Mouse (Mus musculus) E14TG2a.4 (cell line): ENCODE measurements at regions not wholly inside any gene's neighbourhood (a gene's known extent, or its start where the extent isn't known, plus 50 kb on each side); places are given as distances from the start of the nearest gene placed in this dataset.

Experiments
- H3K27me3 ChIP-seq: 2 replicates; pipeline ENCODE4 v1.6.1; 2014; ENCODE audit warnings: low read length, control low read depth; ENCODE audit not compliant: insufficient read depth
- H3K36me3 ChIP-seq: 2 replicates; pipeline ENCODE4 v1.6.1; 2014; ENCODE audit warnings: low read length, control low read depth; ENCODE audit not compliant: insufficient read depth
- H3K4me1 ChIP-seq: replicated peaks from 2 replicates; pipeline ENCODE4 v1.6.1; 2014; ENCODE audit warnings: low read depth, low read length, control low read depth
- H3K4me3 ChIP-seq: replicated peaks from 2 replicates; pipeline ENCODE4 v1.5.1; 2014; ENCODE audit warnings: mild to moderate bottlenecking, low read length
- H3K9me3 ChIP-seq: 2 replicates; pipeline ENCODE4 v1.6.1; 2014; ENCODE audit warnings: low read length, control low read depth
- CTCF ChIP-seq: conservative IDR thresholded peaks from 2 replicates; pipeline ENCODE4 v1.5.1; 2014; ENCODE audit warnings: low read length
- NANOG ChIP-seq: IDR thresholded peaks from 2 replicates; pipeline ENCODE4 v1.6.1; 2014; ENCODE audit warnings: borderline replicate concordance, low read length, mixed read lengths
- POU5F1 ChIP-seq: IDR thresholded peaks from 2 replicates; pipeline ENCODE4 v1.6.1; 2014; ENCODE audit warnings: low read length, borderline replicate concordance

DNA sequence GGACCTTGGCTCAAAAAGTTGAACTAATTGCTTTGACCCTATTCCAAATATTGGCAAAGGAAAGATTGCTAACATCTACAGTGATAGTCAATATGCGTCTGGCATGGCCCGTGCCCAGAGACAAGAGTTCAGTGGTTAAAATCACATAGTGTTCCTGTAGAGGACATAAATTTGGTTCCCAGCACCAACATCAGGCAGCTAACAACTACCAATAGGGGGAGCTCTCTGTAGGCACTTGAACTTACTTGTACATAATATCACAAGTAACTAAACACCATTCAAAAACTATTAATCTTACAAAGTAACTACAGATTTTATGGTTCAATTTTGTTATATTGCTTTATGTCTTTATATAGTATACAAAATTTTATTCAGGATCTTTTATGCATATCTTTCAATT, 74.3 kb downstream of the Serpinb9g start:
- Histone ChIP-seq H3K9me3 (peaks cover 19% of the 10 kb centered on the region), H3K36me3 (no peaks in the 10 kb centered on the region), H3K27me3 (no peaks in the 10 kb centered on the region), H3K4me1 (no peaks in the 10 kb centered on the region), H3K4me3 (no peak overlapping the region)
- TF ChIP-seq POU5F1 (no peak), CTCF (peak; percentile 58)

DNA sequence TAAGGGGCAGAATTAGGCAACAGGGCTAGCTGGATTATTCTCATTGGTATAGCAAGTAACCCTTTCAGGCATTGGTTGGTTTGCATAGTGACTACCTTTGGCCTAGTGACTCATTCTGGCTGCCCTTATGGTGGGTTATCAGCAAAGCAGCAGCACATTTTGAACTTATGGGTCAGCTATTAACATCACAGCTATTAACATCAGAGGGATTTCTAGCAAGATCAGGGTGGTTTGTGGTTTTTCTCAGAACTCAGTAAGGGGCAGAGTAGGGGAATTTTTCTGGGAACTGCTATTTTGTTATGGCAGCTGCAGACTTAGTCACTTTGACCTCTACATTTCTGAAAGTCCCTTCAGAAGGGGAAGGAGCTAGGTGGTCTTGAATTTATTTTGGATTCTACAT, 75.1 kb downstream of the Serpinb9g start:
- peaks cover 27% of the 10 kb centered on the region for H3K9me3 ChIP-seq
- H3K4me1 ChIP-seq, result no peaks in the 10 kb centered on the region
- H3K27me3 ChIP-seq, result no peaks in the 10 kb centered on the region
- no peaks in the 10 kb centered on the region for H3K36me3 ChIP-seq
- no peak for TF ChIP-seq NANOG
- TF ChIP-seq POU5F1, result no peak
- no peak overlapping the region for H3K4me3 ChIP-seq

DNA sequence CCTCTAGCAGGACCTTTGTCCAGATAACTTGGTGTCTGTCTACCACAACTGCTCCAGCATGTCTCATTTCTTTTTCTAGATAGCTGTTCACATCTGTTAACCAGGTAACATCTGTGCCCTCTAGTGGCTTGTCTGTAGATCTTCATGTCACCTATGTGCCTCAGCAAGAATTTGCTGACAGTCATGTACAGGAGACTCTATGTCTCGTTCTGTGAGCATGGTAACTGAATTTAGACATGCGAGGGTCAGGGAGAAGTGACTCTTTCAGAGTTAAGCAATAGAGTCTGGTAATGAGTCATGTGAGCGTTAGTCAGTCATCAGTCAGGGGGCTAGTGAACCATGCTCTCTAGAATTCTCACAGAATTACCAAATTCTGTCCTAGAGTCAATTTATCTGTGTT, 77.0 kb downstream of the Serpinb9g start:
- no peak for TF ChIP-seq NANOG
- peak; percentile 17 for TF ChIP-seq CTCF
- no peak for TF ChIP-seq POU5F1

GRCm38 (mm10) chr13:33562928-33563327, 78.3 kb downstream of the Serpinb9g start:
- Histone ChIP-seq H3K27me3 (no peaks in the 10 kb centered on the region), H3K4me3 (no peak overlapping the region), H3K4me1 (no peaks in the 10 kb centered on the region), H3K9me3 (peaks cover 59% of the 10 kb centered on the region), H3K36me3 (no peaks in the 10 kb centered on the region)
- TF ChIP-seq POU5F1 (no peak), NANOG (peak; percentile 82; the same call in 1 of the 2 replicates)

More for the DNA sequence above, 77.0 kb downstream of the Serpinb9g start:
- Histone ChIP-seq H3K36me3 (no peaks in the 10 kb centered on the region), H3K9me3 (peaks cover 46% of the 10 kb centered on the region), H3K4me1 (no peaks in the 10 kb centered on the region), H3K4me3 (no peak overlapping the region), H3K27me3 (no peaks in the 10 kb centered on the region)

DNA sequence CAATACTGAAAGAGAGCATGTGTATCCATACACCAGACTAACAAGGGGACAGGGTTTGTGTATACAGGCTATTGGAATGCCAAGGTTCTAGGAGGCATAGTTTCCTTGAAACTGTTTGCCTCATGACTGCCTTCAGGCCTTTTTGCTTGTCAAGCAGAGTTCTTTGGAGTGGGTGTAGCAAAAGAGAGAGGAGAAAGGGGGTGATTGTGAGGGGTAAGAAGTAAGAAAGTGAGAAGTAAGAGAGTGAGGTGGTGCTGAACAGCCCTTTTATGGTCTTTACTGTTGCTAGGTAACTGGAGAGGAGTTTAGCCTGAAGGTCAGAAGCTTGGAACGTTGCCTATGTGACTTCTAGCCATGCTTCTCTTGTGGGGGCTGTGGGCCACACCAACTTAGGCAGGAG, 78.8 kb downstream of the Serpinb9g start:
- H3K4me3 ChIP-seq, result no peak overlapping the region
- TF ChIP-seq NANOG (no peak), POU5F1 (no peak), CTCF (no peak)
- H3K36me3 ChIP-seq, result no peaks in the 10 kb centered on the region
- H3K9me3 ChIP-seq, result peaks cover 64% of the 10 kb centered on the region
- no peaks in the 10 kb centered on the region for H3K27me3 ChIP-seq
- H3K4me1 ChIP-seq, result no peaks in the 10 kb centered on the region

- H3K36me3 ChIP-seq, result no peaks in the 10 kb centered on the region
- peaks cover 86% of the 10 kb centered on the region for H3K9me3 ChIP-seq
- TF ChIP-seq CTCF (no peak), NANOG (no peak), POU5F1 (no peak)
- H3K4me1 ChIP-seq, result no peaks in the 10 kb centered on the region
- no peak overlapping the region for H3K4me3 ChIP-seq
- H3K27me3 ChIP-seq, result no peaks in the 10 kb centered on the region
These were observed 83.3 kb downstream of the Serpinb9g start for GRCm38 (mm10) chr13:33567915-33568314.

DNA sequence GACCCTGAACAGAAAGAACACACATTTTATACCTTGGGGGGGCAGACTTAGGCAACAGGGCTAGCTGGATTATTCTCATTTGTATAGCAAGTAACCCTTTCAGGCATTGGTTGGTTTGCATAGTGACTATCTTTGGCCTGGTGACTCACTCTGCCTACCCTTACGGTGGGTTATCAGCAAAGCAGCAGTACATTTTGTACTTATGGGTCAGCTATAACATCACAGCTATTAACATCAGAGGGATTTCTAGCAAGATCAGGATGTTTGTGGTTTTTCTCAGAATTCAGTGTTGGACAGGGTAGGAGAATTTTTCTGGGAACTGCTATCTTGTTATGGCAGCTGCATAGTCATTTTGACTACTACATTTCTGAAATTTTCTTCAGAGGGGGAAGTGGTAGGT, 84.7 kb downstream of the Serpinb9g start:
- H3K9me3 ChIP-seq, result peaks cover 84% of the 10 kb centered on the region
- no peaks in the 10 kb centered on the region for H3K4me1 ChIP-seq
- TF ChIP-seq NANOG, result no peak
- no peak for TF ChIP-seq POU5F1
- no peak for TF ChIP-seq CTCF
- H3K4me3 ChIP-seq, result no peak overlapping the region
- no peaks in the 10 kb centered on the region for H3K27me3 ChIP-seq
- H3K36me3 ChIP-seq, result no peaks in the 10 kb centered on the region

GRCm38 (mm10) chr13:33570836-33571235, 86.2 kb downstream of the Serpinb9g start:
- TF ChIP-seq POU5F1 (no peak), NANOG (no peak), CTCF (no peak)

DNA sequence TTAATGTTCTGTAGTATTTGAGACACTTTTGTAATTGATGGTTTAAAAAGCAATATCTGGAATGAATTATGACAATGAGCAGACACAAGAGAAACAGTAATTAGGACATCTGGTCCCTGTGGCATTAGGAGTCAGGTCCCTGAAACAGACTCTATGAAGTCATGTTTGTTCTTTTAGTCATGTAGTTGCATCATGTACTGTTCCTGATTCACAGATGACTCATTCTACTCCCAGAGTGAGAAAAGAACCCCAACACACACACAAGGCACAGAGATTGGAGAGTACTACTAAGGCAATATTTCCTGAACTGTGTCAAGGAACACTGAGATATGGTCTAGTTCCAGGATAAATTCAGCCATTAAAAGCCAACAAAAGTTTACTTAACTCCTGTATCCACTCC, 75.1 kb upstream of the Serpinb6d start:
- H3K9me3 ChIP-seq, result no peaks in the 10 kb centered on the region
- no peaks in the 10 kb centered on the region for H3K4me1 ChIP-seq
- no peak overlapping the region for H3K4me3 ChIP-seq
- TF ChIP-seq CTCF, result no peak
- no peak for TF ChIP-seq NANOG
- no peak for TF ChIP-seq POU5F1
- H3K27me3 ChIP-seq, result no peaks in the 10 kb centered on the region
- H3K36me3 ChIP-seq, result no peaks in the 10 kb centered on the region

More at GRCm38 (mm10) chr13:33570836-33571235, 86.2 kb downstream of the Serpinb9g start:
- no peak overlapping the region for H3K4me3 ChIP-seq
- H3K9me3 ChIP-seq, result peaks cover 82% of the 10 kb centered on the region
- H3K27me3 ChIP-seq, result no peaks in the 10 kb centered on the region
- no peaks in the 10 kb centered on the region for H3K36me3 ChIP-seq
- no peaks in the 10 kb centered on the region for H3K4me1 ChIP-seq
